Mouse (Mus musculus) heart, adult 10 weeks (tissue): ENCODE results near the gene Frmd8. TPM values are rescaled to one million over a fixed set of nuclear protein-coding genes. Genes with fewer than 3 reads are reported as not detected.

Source experiments
- polyA plus RNA-seq: library from polyadenylated mRNA; stranded (reverse); fragments of 350-450 nt; fragmentation: Illumina TruSeq; extraction: RNeasy Lipid Tissue Mini Kit (QIAGEN cat#74804); gene quantifications from one replicate; pipeline ENCODE4 v1.2.3, GENCODE M21; 2014; ENCODE audit warnings: low read depth, low replicate concordance

Frmd8 gene
- polyA plus RNA-seq: 5.4 TPM

DNA sequence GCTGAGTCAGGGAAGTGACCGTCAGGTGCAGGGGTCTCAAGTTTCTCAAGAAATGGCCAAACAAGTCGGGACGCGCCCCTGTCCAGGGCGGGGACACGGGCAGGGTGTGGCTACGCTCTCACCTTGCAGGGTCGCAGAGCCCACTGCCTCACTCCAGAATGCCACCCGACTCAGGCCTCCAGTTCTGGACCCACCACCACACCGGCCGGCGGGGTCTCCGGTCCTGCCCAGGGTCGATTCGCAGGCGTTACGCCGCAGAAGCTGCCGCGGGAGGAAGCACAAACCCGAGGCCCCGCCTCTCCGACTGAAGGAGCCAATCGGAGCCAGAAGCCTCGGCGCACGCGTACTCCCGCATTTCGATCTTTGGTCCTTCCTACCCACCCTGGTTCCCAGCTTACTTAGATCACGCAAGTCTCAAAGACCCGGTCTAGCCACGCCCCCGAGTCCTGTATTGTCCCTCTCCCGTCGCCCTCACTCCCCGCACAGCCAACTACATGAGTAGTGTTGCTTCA lies at the start of gene Frmd8:
Gene Frmd8 (minus strand): TSS at position 306 of the 512 bp plus-strand sequence.

GRCm38 (mm10) chr19:5924713-5925093 lies 49.6 kb upstream of the Frmd8 start, which contains the start of gene Cdc42ep2:
Gene Cdc42ep2 (minus strand): TSS chr19:5924816.

DNA sequence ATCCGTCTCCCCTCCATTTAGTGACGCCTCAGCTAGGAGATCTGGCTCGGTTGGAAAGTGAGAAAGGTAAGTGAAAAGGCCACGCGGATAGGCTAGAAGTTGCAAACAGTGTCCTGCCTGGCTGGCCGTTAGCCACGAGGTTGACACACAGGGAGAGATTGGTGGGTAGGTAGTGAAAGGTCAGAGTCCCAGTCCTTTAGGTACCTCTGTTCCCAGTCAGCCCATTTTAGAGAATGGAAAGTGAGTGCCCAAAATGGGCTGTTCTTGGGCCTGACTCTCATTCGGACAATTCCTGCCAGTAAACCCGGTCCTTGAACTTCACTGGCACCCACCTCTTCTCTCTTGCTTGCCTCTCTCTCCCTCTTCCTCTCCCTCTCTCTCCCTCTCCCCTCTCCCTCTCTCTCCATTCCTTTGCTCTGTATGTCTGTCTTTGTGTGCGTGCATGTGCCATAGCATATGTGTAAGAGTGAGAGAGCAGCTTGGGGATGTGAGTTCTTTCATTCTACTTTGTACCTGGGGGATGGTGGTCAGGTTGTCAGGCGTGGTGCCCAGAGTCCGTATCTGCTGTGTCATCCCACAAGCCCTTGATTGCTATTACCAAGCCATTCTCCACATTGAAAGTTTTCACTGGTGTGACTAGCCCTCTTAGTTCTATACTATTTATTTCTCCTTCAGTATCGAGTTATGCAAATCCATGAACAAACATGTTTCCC lies 38.1 kb upstream of the Frmd8 start, which contains the start of gene Dpf2:
Gene Dpf2 (minus strand): TSS at position 4 of the 713 bp plus-strand sequence.

GRCm38 (mm10) chr19:5894002-5894678 lies 19.1 kb upstream of the Frmd8 start, which contains the start of gene Tigd3:
Gene Tigd3 (minus strand): TSS chr19:5894149.

GRCm38 (mm10) chr19:5877618-5878361 lies 2.7 kb upstream of the Frmd8 start, which contains the start of gene Slc25a45:
Gene Slc25a45 (plus strand): TSS chr19:5877808.

Other genes with a start within 250 kb of the Frmd8 start
- gene Rela, start 237.8 kb downstream of the Frmd8 start, polyA plus RNA-seq: 30.4 TPM
- gene Sipa1, start 211.6 kb downstream of the Frmd8 start, polyA plus RNA-seq: 16.2 TPM
- gene Map3k11, start 186.5 kb downstream of the Frmd8 start, polyA plus RNA-seq: 22.2 TPM
- gene Pcnx3, start 186.4 kb downstream of the Frmd8 start, polyA plus RNA-seq: 22.7 TPM
- gene Kcnk7, start 170.9 kb downstream of the Frmd8 start, polyA plus RNA-seq: not detected
- 120 TPM for gene Ehbp1l1, start 149.0 kb downstream of the Frmd8 start, polyA plus RNA-seq
- gene Fam89b, start 145.6 kb downstream of the Frmd8 start, polyA plus RNA-seq: 27.2 TPM
- 41.9 TPM for gene Ltbp3, start 134.4 kb downstream of the Frmd8 start, polyA plus RNA-seq
- gene Scyl1, start 103.9 kb downstream of the Frmd8 start, polyA plus RNA-seq: 64.9 TPM
- 3.4 TPM for gene Slc25a45, start 2.5 kb upstream of the Frmd8 start, polyA plus RNA-seq
- 0.63 TPM for gene Tigd3, start 18.9 kb upstream of the Frmd8 start, polyA plus RNA-seq
- gene Dpf2, start 37.7 kb upstream of the Frmd8 start, polyA plus RNA-seq: 69.5 TPM
- gene Cdc42ep2, start 49.5 kb upstream of the Frmd8 start, polyA plus RNA-seq: 7.8 TPM
- gene Pola2, start 88.9 kb upstream of the Frmd8 start, polyA plus RNA-seq: 15.0 TPM
- not detected for gene Slc22a20, start 110.9 kb upstream of the Frmd8 start, polyA plus RNA-seq
- 16.4 TPM for gene Capn1, start 140.6 kb upstream of the Frmd8 start, polyA plus RNA-seq
- gene Syvn1, start 171.3 kb upstream of the Frmd8 start, polyA plus RNA-seq: 20.9 TPM
- 46.2 TPM for gene Mrpl49, start 182.5 kb upstream of the Frmd8 start, polyA plus RNA-seq
- gene Fau, start 182.6 kb upstream of the Frmd8 start, polyA plus RNA-seq: 507 TPM
- gene Znhit2, start 185.9 kb upstream of the Frmd8 start, polyA plus RNA-seq: 8.5 TPM
- 6.3 TPM for gene Tm7sf2, start 193.1 kb upstream of the Frmd8 start, polyA plus RNA-seq
- 20.9 TPM for gene Vps51, start 202.0 kb upstream of the Frmd8 start, polyA plus RNA-seq
- not detected for gene Tmem262, start 204.8 kb upstream of the Frmd8 start, polyA plus RNA-seq
- gene Gm28374, start 207.0 kb upstream of the Frmd8 start, polyA plus RNA-seq: not detected
- 21.3 TPM for gene Zfpl1, start 209.7 kb upstream of the Frmd8 start, polyA plus RNA-seq
- not detected for gene Cdca5, start 209.7 kb upstream of the Frmd8 start, polyA plus RNA-seq
- not detected for gene AC131692.1, start 219.1 kb upstream of the Frmd8 start, polyA plus RNA-seq
- not detected for gene Naaladl1, start 230.5 kb upstream of the Frmd8 start, polyA plus RNA-seq
- 10.2 TPM for gene Sac3d1, start 243.4 kb upstream of the Frmd8 start, polyA plus RNA-seq